Mouse (Mus musculus) lung, postnatal 0 days (tissue): ENCODE data around the gene Acox3. TPM values are rescaled to one million over a fixed set of nuclear protein-coding genes. Genes with fewer than 3 reads are reported as not detected.
A peak's percentile ranks its signal among the peaks of the same experiment; 100 is the strongest.

Experiments used
- ATAC-seq: fragments of 200-750 bp; cut with Nextera tagmentation; 2 replicates; pipeline ENCODE4 v1.8.0; 2017; ENCODE audit warnings: moderate library complexity
- DNase-seq: peaks from one replicate; pipeline ENCODE4 v3.0.0-alpha.2; 2016; ENCODE audit warnings: low spot score
- H3K27ac ChIP-seq: fragments of 300-500 bp; sonication (generic); 2 replicates; pipeline ENCODE4 v1.5.1; 2014; ENCODE audit warnings: antibody characterized with exemption, mild to moderate bottlenecking, low read length, mixed read lengths
- H3K27me3 ChIP-seq: fragments of 300-500 bp; sonication (generic); replicated peaks from 2 replicates; pipeline ENCODE4 v1.6.1; 2014; ENCODE audit warnings: low read length, mixed read lengths; ENCODE audit not compliant: insufficient read depth
- H3K36me3 ChIP-seq: fragments of 300-500 bp; sonication (generic); 2 replicates; pipeline ENCODE4 v1.6.1; 2014; ENCODE audit warnings: low read length, mixed read lengths; ENCODE audit not compliant: insufficient read depth
- H3K4me1 ChIP-seq: fragments of 300-500 bp; sonication (generic); 2 replicates; pipeline ENCODE4 v1.6.1; 2014; ENCODE audit warnings: antibody characterized with exemption, low read depth, low read length, mixed read lengths; ENCODE audit not compliant: insufficient read depth
- H3K4me2 ChIP-seq: fragments of 300-500 bp; sonication (generic); replicated peaks from 2 replicates; pipeline ENCODE4 v1.6.1; 2014; ENCODE audit warnings: low read depth, mild to moderate bottlenecking, low read length, moderate library complexity, mixed read lengths
- H3K4me3 ChIP-seq: fragments of 300-500 bp; sonication (generic); 2 replicates; pipeline ENCODE4 v1.5.1; 2014; ENCODE audit warnings: low read depth, low read length
- H3K9ac ChIP-seq: fragments of 300-500 bp; sonication (generic); replicated peaks from 2 replicates; pipeline ENCODE4 v1.6.1; 2014; ENCODE audit warnings: low read depth, mild to moderate bottlenecking
- H3K9me3 ChIP-seq: fragments of 300-500 bp; sonication (generic); 2 replicates; pipeline ENCODE4 v1.6.1; 2016; ENCODE audit warnings: low read length, mixed read lengths
- CTCF ChIP-seq: IDR thresholded peaks from 2 replicates; pipeline ENCODE4 v1.5.1; 2016; ENCODE audit warnings: antibody characterized with exemption, mild to moderate bottlenecking
- EP300 ChIP-seq: IDR thresholded peaks from 2 replicates; pipeline ENCODE4 v1.6.1; 2016; ENCODE audit warnings: antibody characterized with exemption, mild to moderate bottlenecking, control low read depth
- WGBS: fragments of 180-500 bp; shearing (Covaris S2); extraction: QIAGEN DNeasy Blood & Tissue Kit; methylation state at CpG from one replicate; pipeline ENCODE4 v1.1.7; 2014; 5-methylcytosine and 5-hydroxymethylcytosine counted together
- polyA plus RNA-seq: library from polyadenylated mRNA; unstranded; fragments of >200 nt; fragmentation: Nextera tagmentation; extraction: Ambion mirVana; gene quantifications from 2 replicates; pipeline ENCODE4 v1.2.1, GENCODE M21; 2015

Gene Acox3
- polyA plus RNA-seq, 1 experiment from 2014 or later: 15.9 TPM

- ATAC-seq (no peak), DNase-seq (no peak)
- Histone ChIP-seq H3K4me1 (peaks cover 10% of the 10 kb centered on the region; the same call in 1 of the 2 replicates), H3K9ac (no peak overlapping the region), H3K36me3 (peaks cover 40% of the 10 kb centered on the region), H3K27me3 (no peaks in the 10 kb centered on the region), H3K4me2 (no peak overlapping the region), H3K4me3 (no peak overlapping the region), H3K27ac (no peak overlapping the region), H3K9me3 (no peaks in the 10 kb centered on the region)
- 84% methylated on average over 6 of the region's 6 CpGs for WGBS
- no peak for TF ChIP-seq EP300
- TF ChIP-seq CTCF: no peak
These were observed 11.3 kb upstream of the Acox3 start for GRCm38 (mm10) chr5:35571546-35571945.

GRCm38 (mm10) chr5:35574653-35575599, 7.9 kb upstream of the Acox3 start, which contains the start of gene Trmt44:
Gene Trmt44, minus strand, starts transcription at chr5:35575070.
- Histone ChIP-seq H3K9me3 (no peaks in the 10 kb centered on the region), H3K4me1 (peaks cover 10% of the 10 kb centered on the region; the same call in 1 of the 2 replicates), H3K36me3 (peaks cover 20% of the 10 kb centered on the region; the same call in 1 of the 2 replicates), H3K27me3 (no peaks in the 10 kb centered on the region), H3K27ac (peak within 1 kb of the TSS; percentile 48), H3K9ac (peak within 1 kb of the TSS; percentile 77), H3K4me3 (peak within 1 kb of the TSS; percentile 74), H3K4me2 (peak within 1 kb of the TSS; percentile 90)
- TF ChIP-seq CTCF (no peak), EP300 (no peak)
- ATAC-seq: peak; percentile 99
- WGBS: 3% methylated on average over 56 of the region's 56 CpGs
- DNase-seq: peak; percentile 94

GRCm38 (mm10) chr5:35576409-35577020, 6.3 kb upstream of the Acox3 start:
- H3K9me3 ChIP-seq: no peaks in the 10 kb centered on the region
- no peak overlapping the region for H3K4me3 ChIP-seq
- TF ChIP-seq EP300: no peak
- TF ChIP-seq CTCF: no peak
- H3K4me1 ChIP-seq: peaks cover 10% of the 10 kb centered on the region; the same call in 1 of the 2 replicates
- H3K27ac ChIP-seq: no peak overlapping the region
- 91% methylated on average over 10 of the region's 10 CpGs for WGBS
- no peak for DNase-seq
- H3K9ac ChIP-seq: no peak overlapping the region
- no peak for ATAC-seq
- H3K27me3 ChIP-seq: no peaks in the 10 kb centered on the region
- peaks cover 7% of the 10 kb centered on the region; the same call in 1 of the 2 replicates for H3K36me3 ChIP-seq
- H3K4me2 ChIP-seq: no peak overlapping the region

GRCm38 (mm10) chr5:35578411-35578810, 4.4 kb upstream of the Acox3 start:
- TF ChIP-seq CTCF (no peak), EP300 (no peak)
- no peaks in the 10 kb centered on the region for H3K36me3 ChIP-seq
- H3K27ac ChIP-seq: no peak overlapping the region
- H3K9ac ChIP-seq: no peak overlapping the region
- WGBS: 68% methylated on average over 2 of the region's 2 CpGs
- peaks cover 15% of the 10 kb centered on the region; the same call in 1 of the 2 replicates for H3K4me1 ChIP-seq
- H3K4me2 ChIP-seq: no peak overlapping the region
- no peak for ATAC-seq
- H3K9me3 ChIP-seq: no peaks in the 10 kb centered on the region
- H3K27me3 ChIP-seq: no peaks in the 10 kb centered on the region
- no peak overlapping the region for H3K4me3 ChIP-seq
- DNase-seq: no peak

- DNase-seq (no peak), ATAC-seq (no peak)
- Histone ChIP-seq H3K27me3 (no peaks in the 10 kb centered on the region), H3K27ac (no peak overlapping the region), H3K36me3 (no peaks in the 10 kb centered on the region), H3K4me1 (peaks cover 12% of the 10 kb centered on the region; the same call in 1 of the 2 replicates), H3K4me3 (no peak overlapping the region), H3K4me2 (no peak overlapping the region), H3K9me3 (no peaks in the 10 kb centered on the region), H3K9ac (no peak overlapping the region)
- TF ChIP-seq CTCF (no peak), EP300 (no peak)
- WGBS: 27% methylated on average over 5 of the region's 5 CpGs
These were observed 3.5 kb upstream of the Acox3 start for GRCm38 (mm10) chr5:35579247-35579893.
